Mouse (Mus musculus) right cerebral cortex, postnatal 36 days (tissue): Measurements from ENCODE around the gene Bhlhe41.

Experiments
- DNase-seq, 2 experiments: peaks; one replicate each; pipeline ENCODE4 v3.0.0; 2022; ENCODE audit warnings: low spot score in 2 of 2, mixed read lengths in 1 of 2

Gene Bhlhe41

DNA sequence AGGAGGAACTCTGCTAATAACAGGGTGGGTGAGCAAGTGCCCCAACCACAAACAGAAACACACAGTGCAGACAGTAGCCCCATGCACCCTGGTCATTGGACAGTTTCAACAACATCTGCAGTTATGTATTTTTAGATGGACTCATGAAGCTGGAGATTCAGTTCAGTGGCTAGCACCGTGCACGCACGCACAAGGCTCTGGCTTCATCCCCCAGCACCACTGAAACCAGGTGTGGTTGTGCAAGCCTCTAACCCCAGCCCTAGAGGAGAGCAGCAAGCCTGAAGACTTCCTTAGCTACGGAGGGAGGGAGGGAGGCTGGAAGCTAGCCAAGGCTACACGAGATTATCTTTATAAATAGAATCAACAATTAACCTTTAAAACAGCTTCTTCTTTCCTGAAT lies 19.7 kb downstream of the Bhlhe41 start:
- no peak for DNase-seq

DNA sequence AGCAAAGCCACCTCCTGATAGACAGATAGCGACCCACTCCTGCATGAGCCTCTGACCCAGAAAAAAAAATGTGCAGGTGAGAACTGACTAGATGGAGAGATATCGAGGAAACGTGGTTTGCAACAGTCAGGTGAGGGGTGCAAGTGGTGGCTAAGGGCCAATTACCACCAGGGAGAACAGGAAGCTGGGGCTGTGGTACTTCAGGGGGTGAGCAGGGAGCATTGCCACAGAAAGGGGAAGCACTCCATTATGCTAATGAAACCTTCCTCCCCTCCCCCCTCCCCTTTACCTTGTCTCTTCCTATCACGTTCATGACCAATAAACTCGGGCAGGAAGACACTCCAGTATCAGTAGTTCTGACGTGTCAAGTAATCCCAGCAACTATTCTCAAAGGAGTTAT lies 30.0 kb downstream of the Bhlhe41 start:
- no peak for DNase-seq

DNA sequence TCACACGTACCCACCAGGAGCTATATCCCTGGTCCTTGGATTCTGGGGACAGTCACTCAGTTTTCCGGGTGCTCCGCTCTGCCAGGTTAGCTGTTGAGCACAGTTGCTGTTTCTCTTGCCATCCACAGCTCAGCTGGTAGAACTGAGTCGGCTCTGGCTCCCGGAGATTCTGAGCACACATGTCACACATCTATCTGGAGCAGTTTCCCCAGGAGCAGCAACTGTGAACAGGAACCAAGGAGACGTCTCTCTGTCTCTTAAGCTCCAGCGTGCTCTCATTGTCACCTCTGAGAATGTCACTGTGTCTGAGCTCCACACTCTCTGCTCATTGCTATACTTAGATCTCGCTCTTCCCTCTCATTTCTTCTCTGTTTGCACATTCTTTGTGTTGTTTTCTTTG lies 32.4 kb downstream of the Bhlhe41 start:
- DNase-seq: no peak

DNA sequence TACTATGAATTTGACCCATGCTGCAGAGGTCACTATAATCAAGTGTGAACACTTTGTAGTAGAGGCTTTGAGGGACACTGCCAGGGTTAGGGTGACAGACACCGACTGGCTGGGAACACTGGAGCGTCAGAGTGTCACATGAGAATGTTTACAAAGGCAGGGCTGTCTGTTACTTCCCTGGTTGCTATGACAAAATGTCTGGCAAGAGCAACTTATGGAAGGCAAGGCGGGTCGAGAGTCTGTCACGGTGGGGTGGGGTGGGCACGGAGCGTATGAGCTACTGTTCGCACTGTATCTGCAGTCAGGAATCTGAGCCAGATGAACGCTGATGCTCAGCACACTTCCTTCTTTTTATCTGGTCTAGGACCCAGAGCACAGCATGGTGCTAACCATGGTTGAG lies 34.7 kb downstream of the Bhlhe41 start:
- no peak for DNase-seq

DNA sequence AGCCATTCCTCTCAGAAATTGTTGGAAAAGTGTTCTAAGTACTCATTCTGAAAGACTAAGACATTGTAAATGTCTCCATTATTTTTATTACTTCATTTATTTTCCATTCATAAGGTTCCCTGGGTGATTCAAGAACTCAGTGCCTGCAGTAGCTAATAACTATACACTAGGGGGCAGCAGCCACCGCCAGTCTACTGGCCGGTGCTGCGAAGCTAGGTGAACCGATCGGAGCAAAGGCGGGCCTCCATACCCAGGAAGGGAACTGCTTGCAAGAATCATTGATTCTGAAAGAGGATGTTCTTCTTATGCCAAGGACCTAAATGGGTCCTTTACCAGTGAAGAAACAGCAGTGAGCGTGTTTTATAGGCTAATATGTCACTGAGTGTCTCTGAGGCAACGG lies 35.2 kb downstream of the Bhlhe41 start:
- no peak for DNase-seq

DNA sequence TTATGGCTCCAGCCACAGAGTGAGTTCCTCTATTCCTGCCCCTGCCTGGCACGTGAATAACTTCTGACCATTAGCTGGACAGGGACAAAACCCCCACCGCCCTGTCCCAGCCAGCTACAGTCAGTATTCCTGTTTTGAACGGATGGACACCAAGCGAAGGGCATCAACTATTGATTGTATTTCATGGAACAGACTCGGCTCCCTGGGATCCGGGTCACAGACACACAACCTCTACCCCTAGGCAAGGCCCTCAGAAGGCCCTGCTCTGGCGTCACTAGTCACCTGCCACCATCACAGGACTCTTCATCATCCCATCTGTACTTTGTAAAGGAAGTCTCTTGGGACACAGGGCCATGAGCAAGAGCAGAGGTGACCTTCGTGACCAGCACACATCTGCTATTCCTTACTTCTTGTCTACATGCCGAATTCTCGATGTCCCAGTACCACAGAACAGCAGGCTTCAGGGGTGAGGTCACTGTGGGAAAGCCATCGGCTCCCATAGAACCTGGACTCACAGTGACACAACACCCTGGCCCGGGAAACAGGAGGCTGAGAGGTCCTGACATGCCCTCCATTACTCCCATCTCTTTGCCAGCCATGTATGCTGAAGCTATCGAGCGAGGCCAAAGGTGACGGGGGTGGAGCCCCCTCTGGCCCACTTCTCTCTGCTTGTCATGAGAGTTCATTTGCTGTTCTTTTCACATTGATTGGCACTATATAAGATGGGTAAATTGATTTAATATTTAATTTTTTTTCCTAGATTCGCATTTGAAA lies 36.1 kb downstream of the Bhlhe41 start:
- no peak for DNase-seq

DNA sequence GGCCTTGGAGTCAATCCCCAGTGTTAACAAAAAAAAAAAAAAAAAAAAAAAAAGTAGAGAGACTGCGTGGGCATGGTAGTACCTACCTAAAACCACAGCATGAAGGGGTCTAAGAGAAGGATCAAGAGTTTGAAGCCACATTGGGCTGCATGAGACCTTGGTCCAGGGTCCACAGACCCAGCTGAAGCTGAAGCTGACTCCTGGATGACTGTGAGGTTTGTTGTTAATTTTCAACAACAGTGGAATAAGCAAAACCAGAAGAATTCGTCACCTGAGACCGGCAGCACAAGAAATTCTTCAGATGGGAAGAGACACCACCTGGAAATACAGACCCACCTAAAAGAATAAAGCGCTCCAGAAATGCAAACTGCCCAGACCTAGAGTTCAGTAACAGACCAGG lies 39.1 kb downstream of the Bhlhe41 start:
- no peak for DNase-seq

DNA sequence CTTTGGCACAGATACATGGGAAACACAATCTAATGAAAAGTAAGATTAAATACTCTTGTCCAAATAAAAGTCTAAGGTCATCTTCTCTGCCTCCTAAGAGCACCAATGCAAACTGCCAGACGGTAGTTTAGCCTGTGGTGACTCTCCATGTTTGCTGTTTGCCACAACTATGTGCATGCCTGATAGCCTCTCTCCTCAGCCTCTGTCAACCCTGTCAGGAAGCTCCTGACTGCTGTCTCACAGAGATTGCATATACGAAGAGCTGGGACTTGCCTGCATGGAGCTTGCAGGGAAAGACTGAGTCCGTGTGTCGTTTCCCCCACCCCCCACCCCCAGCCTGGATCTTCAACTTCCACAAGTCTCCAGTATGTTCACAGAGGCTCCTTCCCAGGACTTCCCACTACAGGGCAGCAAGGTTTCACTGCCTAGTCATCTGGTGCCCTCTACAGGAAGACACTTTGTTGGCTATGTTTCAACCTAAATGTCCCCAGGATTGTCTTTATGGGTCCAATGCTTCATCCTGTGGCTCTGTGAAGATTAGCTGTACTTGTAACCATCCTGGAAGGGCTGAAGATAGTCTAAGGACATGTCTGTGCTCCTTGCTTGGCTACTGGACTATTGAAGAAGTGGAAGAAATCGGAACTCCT lies 41.6 kb downstream of the Bhlhe41 start:
- no peak for DNase-seq

DNA sequence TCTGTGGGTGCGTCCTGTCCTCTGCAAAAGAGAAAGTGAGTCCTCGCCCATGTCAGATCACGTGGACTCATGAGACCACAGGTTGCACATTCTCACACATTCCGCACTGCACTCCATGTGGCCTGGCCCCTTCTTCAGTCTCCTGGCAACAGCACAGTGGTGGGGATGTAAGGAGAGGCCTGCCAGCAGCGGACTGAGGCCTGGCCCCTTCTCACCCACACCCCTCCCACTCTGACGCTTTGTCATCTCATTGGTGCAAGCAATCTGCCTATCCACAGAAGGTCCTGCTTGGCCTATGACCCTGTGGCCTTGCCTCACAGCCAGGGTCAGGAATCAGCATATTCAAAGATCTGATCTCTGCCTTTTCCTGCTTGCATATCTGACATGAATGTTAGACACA lies 42.3 kb downstream of the Bhlhe41 start:
- no peak for DNase-seq

DNA sequence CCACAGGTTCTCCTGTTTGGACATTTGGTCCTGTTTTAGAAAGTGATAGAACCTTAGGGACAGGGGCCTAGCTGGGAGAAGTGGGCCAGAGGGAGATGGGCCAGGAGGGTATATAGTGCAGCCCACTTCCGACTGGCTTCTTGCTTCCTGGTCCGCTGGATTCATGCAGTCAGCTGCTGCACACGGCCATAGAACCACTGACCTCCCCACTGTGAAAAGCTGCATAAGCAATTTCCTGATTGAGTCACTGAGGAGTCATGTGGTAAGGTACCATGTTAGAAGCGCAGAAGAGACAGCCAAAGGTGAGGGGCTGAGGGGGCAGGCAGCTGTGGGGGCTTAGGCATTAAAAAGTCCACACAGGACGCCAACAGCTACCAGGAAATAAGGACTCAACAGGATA lies 43.1 kb downstream of the Bhlhe41 start:
- no peak for DNase-seq

DNA sequence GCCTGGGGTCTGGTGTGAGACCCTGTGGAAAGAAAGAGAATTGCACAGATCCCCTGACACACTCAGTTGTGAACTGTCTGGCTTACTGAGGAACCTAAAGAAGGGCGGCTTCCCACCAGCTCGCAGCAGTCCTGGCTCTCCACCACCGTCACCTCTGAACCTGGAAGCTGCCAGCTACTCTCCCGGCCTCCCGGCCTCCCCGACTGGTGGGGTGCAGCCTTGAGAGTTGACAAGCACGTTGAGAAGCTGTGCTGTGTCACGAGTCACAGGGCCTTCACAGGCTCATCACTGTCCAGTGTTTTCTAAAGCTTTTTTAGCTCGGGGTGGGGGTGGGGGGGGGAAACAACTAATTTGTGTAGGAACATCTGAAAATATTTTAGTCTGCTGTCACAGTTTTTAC lies 46.2 kb downstream of the Bhlhe41 start:
- DNase-seq: no peak

DNA sequence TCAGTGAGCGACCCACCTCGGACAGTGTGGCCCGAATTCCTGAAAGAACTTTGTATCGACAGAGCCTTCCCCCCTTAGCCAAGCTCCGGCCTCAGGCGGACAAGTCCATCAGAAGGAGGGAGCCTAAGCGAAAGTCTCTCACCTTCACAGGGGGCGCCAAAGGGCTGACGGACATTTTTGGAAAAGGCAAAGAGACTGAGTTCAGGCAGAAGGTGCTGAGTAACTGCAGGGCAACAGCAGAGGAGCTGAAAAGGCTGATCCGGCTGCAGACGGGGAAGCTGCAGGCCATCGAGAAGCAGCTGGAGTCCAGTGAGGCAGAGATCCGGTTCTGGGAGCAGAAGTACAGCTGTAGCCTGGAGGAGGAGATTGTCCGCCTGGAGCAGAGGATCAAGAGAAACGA lies 50.2 kb downstream of the Bhlhe41 start:
- no peak for DNase-seq

DNA sequence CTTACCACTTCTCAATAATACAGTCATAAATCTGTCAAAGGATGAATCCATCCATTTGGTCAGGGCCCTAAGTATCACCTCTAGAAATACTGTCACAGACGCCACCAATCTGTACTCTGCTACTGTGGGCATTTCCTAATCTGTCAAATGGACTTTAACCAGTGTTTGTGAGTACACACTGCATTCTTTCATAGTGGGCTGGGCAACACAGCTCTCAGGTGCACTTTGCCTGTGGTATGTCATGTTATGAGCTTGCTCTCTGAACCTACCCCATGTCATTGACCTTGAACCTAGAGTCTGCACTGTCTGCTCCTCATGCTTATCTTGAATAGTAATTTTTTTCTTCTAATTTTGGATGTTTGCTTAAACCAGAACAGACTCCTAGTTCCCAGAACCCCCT lies 54.2 kb downstream of the Bhlhe41 start:
- no peak for DNase-seq

DNA sequence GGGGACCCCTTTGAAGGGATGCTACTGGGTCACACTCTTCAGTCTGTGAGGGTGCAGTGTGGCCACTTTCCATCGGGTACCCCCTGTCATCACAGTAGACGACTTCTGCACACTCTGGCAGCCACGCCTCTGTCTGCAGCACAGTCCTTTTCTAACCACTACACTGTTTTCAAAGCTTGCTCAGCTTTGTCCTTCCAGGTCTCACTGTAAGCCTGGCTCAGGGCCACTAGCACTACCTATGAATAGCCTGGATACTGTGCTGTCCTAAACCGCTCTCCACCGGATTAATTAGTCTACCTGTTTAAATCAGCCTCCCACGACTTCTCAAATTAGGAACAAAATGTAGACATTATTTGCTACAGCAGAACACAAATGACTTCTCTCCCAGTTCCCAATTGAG lies 55.3 kb downstream of the Bhlhe41 start:
- DNase-seq: no peak

DNA sequence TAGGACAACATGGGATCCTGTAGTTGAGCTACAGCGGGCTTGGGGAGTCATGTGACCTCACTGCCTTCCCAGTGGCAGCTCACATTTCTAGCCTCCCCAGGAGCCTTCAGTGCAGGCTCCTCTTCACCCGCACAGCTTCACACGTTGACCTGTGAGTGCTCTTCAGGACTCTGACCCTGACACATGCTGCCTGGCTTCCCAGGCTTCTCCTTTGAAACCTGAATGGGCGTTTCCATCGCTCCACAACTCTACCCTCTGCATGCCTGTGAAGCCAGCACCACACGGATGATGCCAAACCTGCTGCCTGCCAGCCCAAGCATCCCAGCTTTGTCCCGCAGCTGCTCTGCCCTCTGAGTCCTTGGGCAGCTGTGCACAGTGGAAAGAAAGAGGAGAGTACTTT lies 55.8 kb downstream of the Bhlhe41 start:
- DNase-seq: no peak
